Mouse (Mus musculus) liver, embryonic 11.5 days (tissue): Measurements from ENCODE around the gene Zbtb38. TPM values are rescaled to one million over a fixed set of nuclear protein-coding genes. Genes with fewer than 3 reads are reported as not detected.

Experiments
- ATAC-seq: fragments of 200-750 bp; cut with Nextera tagmentation; replicated peaks from 2 replicates; pipeline ENCODE4 v1.8.0; 2017; ENCODE audit warnings: moderate number of reproducible peaks, mild to moderate bottlenecking, moderate TSS enrichment, moderate library complexity; ENCODE audit not compliant: low FRiP score
- DNase-seq: peaks from one replicate; pipeline ENCODE4 v3.0.0-alpha.2; 2017; ENCODE audit warnings: low spot score
- H3K27ac ChIP-seq: fragments of 300-500 bp; sonication (generic); 2 replicates; pipeline ENCODE4 v1.5.1; 2014; ENCODE audit warnings: mild to moderate bottlenecking, low read depth, low read length, control low read depth
- H3K27me3 ChIP-seq: fragments of 300-500 bp; sonication (generic); replicated peaks from 2 replicates; pipeline ENCODE4 v1.6.1; 2014; ENCODE audit warnings: low read length, mixed read lengths; ENCODE audit not compliant: control insufficient read depth, insufficient read depth
- H3K36me3 ChIP-seq: fragments of 300-500 bp; sonication (generic); 2 replicates; pipeline ENCODE4 v1.6.1; 2014; ENCODE audit warnings: mild to moderate bottlenecking, low read length, moderate library complexity, mixed read lengths; ENCODE audit not compliant: control insufficient read depth, insufficient read depth
- H3K4me1 ChIP-seq: fragments of 300-500 bp; sonication (generic); replicated peaks from 2 replicates; pipeline ENCODE4 v1.6.1; 2014; ENCODE audit warnings: low read length, mixed read lengths; ENCODE audit not compliant: control insufficient read depth, insufficient read depth
- H3K4me2 ChIP-seq: fragments of 300-500 bp; sonication (generic); 2 replicates; pipeline ENCODE4 v1.6.1; 2014; ENCODE audit warnings: mild to moderate bottlenecking, control low read depth, moderate library complexity
- H3K4me3 ChIP-seq: fragments of 300-500 bp; sonication (generic); 2 replicates; pipeline ENCODE4 v1.5.1; 2014; ENCODE audit warnings: low read depth, low read length, control low read depth
- H3K9ac ChIP-seq: fragments of 300-500 bp; sonication (generic); 2 replicates; pipeline ENCODE4 v1.6.1; 2014; ENCODE audit warnings: low read depth, low read length, control low read depth
- H3K9me3 ChIP-seq: fragments of 300-500 bp; sonication (generic); 2 replicates; pipeline ENCODE4 v1.6.1; 2016; ENCODE audit warnings: low read length, inconsistent platforms, mixed read lengths; ENCODE audit not compliant: control insufficient read depth
- WGBS: fragments of 180-500 bp; shearing (Covaris S2); extraction: QIAGEN DNeasy Blood & Tissue Kit; methylation state at CpG from one replicate; pipeline ENCODE4 v1.1.7; 2014; 5-methylcytosine and 5-hydroxymethylcytosine counted together
- polyA plus RNA-seq: library from polyadenylated mRNA; unstranded; fragments of >200 nt; fragmentation: Nextera tagmentation; extraction: Ambion mirVana; gene quantifications from 2 replicates; pipeline ENCODE4 v1.2.1, GENCODE M21; 2014

The Zbtb38 gene
- polyA plus RNA-seq, 1 experiment from 2014 or later, result 10.1 TPM

DNA sequence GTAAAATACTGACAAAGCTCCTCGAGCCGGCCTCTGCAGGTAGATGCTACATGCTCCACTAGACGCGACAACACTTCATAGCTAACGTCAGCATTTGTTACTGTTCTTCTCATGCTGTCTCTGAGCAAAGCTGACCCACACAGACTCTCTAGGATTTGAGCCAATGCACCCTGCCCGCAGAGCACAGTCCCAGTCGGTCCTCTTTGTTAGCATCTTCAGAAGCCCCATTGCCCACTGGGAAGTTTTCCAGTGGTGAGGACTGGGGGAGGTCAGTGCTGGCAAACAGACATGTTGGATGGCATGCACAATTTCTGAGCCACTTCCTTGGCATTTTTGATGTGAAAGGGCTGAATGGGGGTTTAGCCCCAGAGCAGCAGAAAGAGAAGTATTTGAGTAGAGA is 113.2 kb downstream of the Zbtb38 start:
- Histone ChIP-seq H3K4me2 (no peak overlapping the region), H3K9ac (no peak overlapping the region), H3K27ac (no peak overlapping the region), H3K4me1 (peaks cover 6% of the 10 kb centered on the region; the same call in 1 of the 2 replicates), H3K4me3 (no peak overlapping the region), H3K9me3 (no peaks in the 10 kb centered on the region), H3K27me3 (no peaks in the 10 kb centered on the region), H3K36me3 (no peaks in the 10 kb centered on the region)
- WGBS, result 87% methylated on average over 7 of the region's 7 CpGs
- ATAC-seq (no peak), DNase-seq (no peak)

GRCm38 (mm10) chr9:96638508-96638907 is 114.1 kb downstream of the Zbtb38 start:
- no peak overlapping the region for H3K27ac ChIP-seq
- H3K4me1 ChIP-seq, result peaks cover 6% of the 10 kb centered on the region; the same call in 1 of the 2 replicates
- no peaks in the 10 kb centered on the region for H3K9me3 ChIP-seq
- DNase-seq, result no peak
- no peak overlapping the region for H3K9ac ChIP-seq
- no peak overlapping the region for H3K4me3 ChIP-seq
- no peaks in the 10 kb centered on the region for H3K36me3 ChIP-seq
- no peaks in the 10 kb centered on the region; the same call in 1 of the 2 replicates for H3K27me3 ChIP-seq
- WGBS, result 61% methylated on average over 7 of the region's 7 CpGs
- no peak overlapping the region for H3K4me2 ChIP-seq
- no peak for ATAC-seq

DNA sequence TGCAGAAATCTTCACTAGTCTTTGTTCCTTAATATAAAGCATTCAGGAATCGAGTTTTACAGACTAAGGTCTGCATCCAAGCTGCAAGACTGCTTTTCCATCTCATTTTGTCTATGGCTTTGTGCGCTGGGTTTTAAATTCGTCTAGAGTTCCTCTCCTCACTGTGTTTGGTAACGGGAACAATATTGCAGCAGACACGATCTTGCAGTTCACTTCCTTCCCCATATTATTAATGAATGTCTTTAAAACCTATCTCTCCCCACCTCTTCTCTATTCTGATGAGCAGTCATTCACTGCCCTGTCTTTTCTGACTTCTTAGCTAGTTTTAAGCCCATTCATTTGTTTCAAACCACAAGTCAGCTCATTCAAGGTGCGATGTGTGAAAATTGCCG is 115.5 kb downstream of the Zbtb38 start:
- no peak overlapping the region for H3K4me3 ChIP-seq
- 55% methylated on average over 7 of the region's 7 CpGs for WGBS
- H3K9ac ChIP-seq, result no peak overlapping the region
- no peak for DNase-seq
- peaks cover 6% of the 10 kb centered on the region for H3K4me1 ChIP-seq
- no peak overlapping the region for H3K27ac ChIP-seq
- H3K9me3 ChIP-seq, result no peaks in the 10 kb centered on the region
- H3K36me3 ChIP-seq, result no peaks in the 10 kb centered on the region
- no peak for ATAC-seq
- H3K27me3 ChIP-seq, result peaks cover 3% of the 10 kb centered on the region; the same call in 1 of the 2 replicates
- no peak overlapping the region for H3K4me2 ChIP-seq

DNA sequence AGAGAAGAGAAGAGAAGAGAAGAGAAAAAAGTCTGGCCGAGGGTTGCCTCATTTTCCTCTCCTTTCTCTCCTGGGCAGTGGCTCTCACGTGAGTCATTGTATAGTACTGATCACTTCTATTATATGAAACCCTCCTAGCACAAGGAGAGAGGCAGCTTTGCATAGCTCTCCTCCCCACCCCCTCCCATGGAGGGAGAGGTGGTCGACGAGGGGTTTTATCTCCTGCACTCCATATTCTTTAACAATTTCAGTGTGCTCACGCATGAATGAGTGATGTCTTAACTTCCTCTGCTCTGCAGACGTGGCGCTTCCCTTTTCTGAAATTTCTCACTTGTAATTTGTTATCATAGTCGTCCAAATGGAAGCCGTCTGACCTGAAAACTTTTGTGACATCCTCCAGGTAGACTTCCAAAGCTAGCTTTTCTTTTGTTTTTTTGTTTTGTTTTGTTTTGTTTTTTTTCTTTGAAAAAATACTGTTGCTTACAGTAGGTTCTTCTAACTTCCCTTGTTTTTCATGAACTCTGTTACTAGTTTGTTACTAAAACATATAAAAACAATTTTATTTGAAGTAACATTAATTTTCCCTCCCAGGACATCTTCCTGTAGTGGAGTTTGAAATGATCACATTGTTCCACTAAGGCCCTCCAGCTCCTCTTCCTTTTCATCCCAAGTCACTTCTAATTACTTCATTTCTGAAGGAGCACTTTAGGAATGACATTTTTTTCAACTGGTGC is 116.0 kb downstream of the Zbtb38 start:
- peaks cover 10% of the 10 kb centered on the region for H3K4me1 ChIP-seq
- H3K4me3 ChIP-seq, result no peak overlapping the region
- no peak for DNase-seq
- no peak for ATAC-seq
- no peaks in the 10 kb centered on the region for H3K9me3 ChIP-seq
- no peak overlapping the region for H3K27ac ChIP-seq
- WGBS, result 25% methylated on average over 9 of the region's 9 CpGs
- no peak overlapping the region for H3K9ac ChIP-seq
- no peaks in the 10 kb centered on the region for H3K36me3 ChIP-seq
- H3K27me3 ChIP-seq, result peaks cover 4% of the 10 kb centered on the region; the same call in 1 of the 2 replicates
- peak overlapping the region; percentile 12; the same call in 1 of the 2 replicates for H3K4me2 ChIP-seq

DNA sequence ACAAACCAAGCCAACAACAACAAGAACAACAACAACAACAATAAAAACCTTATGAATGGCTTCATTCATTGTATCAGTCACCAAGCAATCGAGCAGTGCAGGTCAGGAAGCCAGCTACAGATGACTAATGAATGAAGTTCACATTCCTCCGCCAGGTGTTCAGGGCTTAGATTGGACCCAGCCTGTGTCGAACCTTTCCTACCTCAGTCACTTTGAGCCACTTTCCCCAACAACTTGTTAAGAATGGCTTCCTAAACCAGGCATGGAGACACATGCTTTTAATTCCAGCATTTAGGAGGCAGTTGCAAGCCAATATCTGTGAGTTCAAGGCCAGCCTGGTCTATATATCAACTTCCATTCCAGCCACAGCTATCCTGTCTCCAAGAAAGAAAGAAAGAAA is 116.7 kb downstream of the Zbtb38 start:
- no peak overlapping the region for H3K4me2 ChIP-seq
- ATAC-seq (no peak), DNase-seq (no peak)
- no peak overlapping the region for H3K4me3 ChIP-seq
- no peaks in the 10 kb centered on the region for H3K36me3 ChIP-seq
- no peak overlapping the region for H3K9ac ChIP-seq
- WGBS, result 80% methylated on average over 3 of the region's 3 CpGs
- H3K4me1 ChIP-seq, result peaks cover 10% of the 10 kb centered on the region
- H3K27ac ChIP-seq, result no peak overlapping the region
- H3K9me3 ChIP-seq, result no peaks in the 10 kb centered on the region
- peaks cover 4% of the 10 kb centered on the region; the same call in 1 of the 2 replicates for H3K27me3 ChIP-seq

- no peak overlapping the region for H3K4me2 ChIP-seq
- H3K4me1 ChIP-seq, result peaks cover 10% of the 10 kb centered on the region
- no peak for DNase-seq
- H3K36me3 ChIP-seq, result no peaks in the 10 kb centered on the region
- H3K4me3 ChIP-seq, result no peak overlapping the region
- H3K27me3 ChIP-seq, result peaks cover 4% of the 10 kb centered on the region; the same call in 1 of the 2 replicates
- 67% methylated on average over 6 of the region's 6 CpGs for WGBS
- no peak overlapping the region for H3K9ac ChIP-seq
- H3K9me3 ChIP-seq, result no peaks in the 10 kb centered on the region
- no peak overlapping the region for H3K27ac ChIP-seq
- no peak for ATAC-seq
These were observed 117.5 kb downstream of the Zbtb38 start for GRCm38 (mm10) chr9:96635176-96635575.

GRCm38 (mm10) chr9:96633771-96634170 is 118.9 kb downstream of the Zbtb38 start:
- ATAC-seq (no peak), DNase-seq (no peak)
- Histone ChIP-seq H3K36me3 (no peaks in the 10 kb centered on the region), H3K27me3 (peaks cover 4% of the 10 kb centered on the region; the same call in 1 of the 2 replicates), H3K9ac (no peak overlapping the region), H3K27ac (no peak overlapping the region), H3K9me3 (no peaks in the 10 kb centered on the region), H3K4me2 (no peak overlapping the region), H3K4me3 (no peak overlapping the region), H3K4me1 (peaks cover 7% of the 10 kb centered on the region)
- WGBS, result 81% methylated on average over 2 of the region's 2 CpGs
